Mouse (Mus musculus) gastrocnemius, postnatal 36 days (tissue): ENCODE data around the gene B2m. TPM values are rescaled to one million over a fixed set of nuclear protein-coding genes. Genes with fewer than 3 reads are reported as not detected.

ENCODE experiments used
- DNase-seq, 2 experiments: peaks; one replicate each; pipeline ENCODE4 v3.0.0; 2022
- intact Hi-C: fragments of 180-260 bp; cut with DNase I; formaldehyde crosslinking; loops from one replicate; pipeline ENCODE4 v1.15.1; 2025
- total RNA-seq, 2 experiments: library from RNA; stranded (reverse); gene quantifications; 2 replicates each; pipeline ENCODE4 v1.2.3; 2021

The B2m gene
- total RNA-seq, 2 experiments from 2014 or later, result 61.2 to 75.7 TPM

- DNase-seq, result no peak
- intact Hi-C loops, result no loop called here
These were observed 37.6 kb downstream of the B2m start for GRCm38 (mm10) chr2:122185086-122185485.

- DNase-seq, result no peak
- intact Hi-C loops, result no loop called here
These were observed 38.6 kb downstream of the B2m start, which contains the start of the genes Patl2 and Terb2 for GRCm38 (mm10) chr2:122186106-122186505. Gene Patl2 (minus strand): TSS chr2:122186189. Gene Terb2 (plus strand): TSS chr2:122186272.

- intact Hi-C loops, result no loop called here
- DNase-seq, result no peak
These were observed 39.3 kb downstream of the B2m start for GRCm38 (mm10) chr2:122186751-122187150.

GRCm38 (mm10) chr2:122191849-122192248 is 44.4 kb downstream of the B2m start:
- DNase-seq, result no peak
- intact Hi-C loops, result loop anchor here (5.0 kb wide), 1 partner anchor 110 kb away; no protein-coding TSS in a partner anchor

GRCm38 (mm10) chr2:122194509-122194929 is 47.0 kb downstream of the B2m start:
- no peak for DNase-seq
- intact Hi-C loops, result loop anchor here (2.0 to 5.0 kb wide), 2 partner anchors 48 to 108 kb away; no protein-coding TSS in a partner anchor

- no peak for DNase-seq
- intact Hi-C loops, result no loop called here
These were observed 54.0 kb downstream of the B2m start for GRCm38 (mm10) chr2:122201501-122201900.

Other genes starting within 250 kb of the B2m start
- 1 to 10 TPM; 5.3 to 7.5 TPM for gene Ctdspl2, start 191.7 kb upstream of the B2m start, total RNA-seq
- not detected for gene Mageb3, start 191.6 kb upstream of the B2m start, total RNA-seq
- gene Eif3j1, start 119.1 kb upstream of the B2m start, total RNA-seq, result 10 to 100 TPM; 25.8 to 32.1 TPM
- gene Spg11, start 29.3 kb upstream of the B2m start, total RNA-seq, result 1 to 10 TPM; 4.1 to 4.8 TPM
- gene Trim69, start 13.0 kb downstream of the B2m start, total RNA-seq, result not detected
- gene Patl2, start 38.5 kb downstream of the B2m start, total RNA-seq, result not detected
- gene Terb2, start 38.6 kb downstream of the B2m start, total RNA-seq, result not detected
- gene Sord, start 87.1 kb downstream of the B2m start, total RNA-seq, result 10 to 100 TPM; 39.0 to 51.1 TPM
- under 1 TPM in 1 of 2 experiments, not detected in 1; 0.17 TPM for gene Duox2, start 150.8 kb downstream of the B2m start, total RNA-seq
- not detected for gene Duoxa2, start 151.2 kb downstream of the B2m start, total RNA-seq
- under 1 TPM; 0.41 to 0.49 TPM for gene Duoxa1, start 166.0 kb downstream of the B2m start, total RNA-seq
- under 1 TPM; 0.47 to 0.66 TPM for gene Duox1, start 168.0 kb downstream of the B2m start, total RNA-seq
- gene Shf, start 221.5 kb downstream of the B2m start, total RNA-seq, result 1 to 10 TPM; 1.9 to 2.1 TPM